In the genomic region with DNA sequence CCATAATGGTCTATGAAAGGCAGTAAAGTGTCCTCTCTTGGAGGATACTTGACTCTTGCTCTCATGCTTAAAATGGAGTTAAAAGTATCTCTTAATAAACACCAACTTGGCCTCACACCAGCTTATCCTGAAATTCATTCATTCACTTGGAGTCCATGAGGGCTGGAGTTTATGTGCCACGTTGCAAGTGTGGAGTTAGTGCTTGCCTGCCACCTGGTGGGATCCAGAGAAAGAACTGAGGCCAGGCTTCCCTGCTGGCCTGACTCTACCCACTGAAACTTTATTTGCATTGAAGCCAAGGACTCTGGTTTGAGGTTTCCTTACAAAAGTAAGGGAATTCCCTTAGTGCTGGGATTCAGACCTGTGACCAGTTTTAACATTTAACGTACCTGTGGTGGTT, we compare ENCODE assay signal across 10 mouse cellular contexts. TPM values are rescaled to one million over a fixed set of nuclear protein-coding genes. Genes with fewer than 3 reads are reported as not detected.
A peak's percentile ranks its signal among the peaks of the same experiment; 100 is the strongest.
DNase-seq lines count a peak whose midpoint lies in the region; ATAC-seq and TF ChIP-seq lines count a peak whose summit lies in the region.
"Had no signal": no experiment of that assay in that cellular context is flagged by ENCODE, and none has a peak within 500 bp of the region (broad histone marks: within the 10 kb centered on the region; RNA-seq: fewer than 3 reads in every experiment).

No protein-coding gene starts in this region.

- no peaks in the 10 kb centered on the region for H3K36me3 ChIP-seq in thymus, adult 2 months (ENCODE audit: control insufficient read depth, insufficient read depth, low read length)
- H3K36me3 ChIP-seq: heart, embryonic 15.5 days; midbrain, embryonic 12.5 days had no signal

- WGBS in thymus, adult 2 months = 66% methylated on average over 2 of the region's 2 CpGs

- H3K27me3 ChIP-seq in thymus, adult 2 months (ENCODE audit: control insufficient read depth, insufficient read depth, low read length) = no peaks in the 10 kb centered on the region
- H3K27me3 ChIP-seq: heart, embryonic 15.5 days; midbrain, embryonic 12.5 days had no signal

- H3K4me1 ChIP-seq in thymus, adult 2 months (replicated peaks; ENCODE audit: control insufficient read depth, insufficient read depth, low read length) = peaks cover 9% of the 10 kb centered on the region
- H3K4me1 ChIP-seq: midbrain, embryonic 12.5 days had no signal

- no peak for TF ChIP-seq POLR2A in thymus, adult 2 months (IDR thresholded peaks at IDR 0.05; ENCODE audit: control insufficient read depth, extremely low read depth, insufficient read depth, low read length, poor library complexity)

- no peak for TF ChIP-seq CTCF in thymus, adult 2 months (IDR thresholded peaks at IDR 0.05; ENCODE audit: borderline replicate concordance, control insufficient read depth, extremely low read depth, insufficient read depth, low read length, poor library complexity)

- no peak overlapping the region for H3K27ac ChIP-seq in thymus, adult 2 months (ENCODE audit: control insufficient read depth, insufficient read depth, low read length)
- H3K27ac ChIP-seq: heart, embryonic 15.5 days; midbrain, embryonic 12.5 days had no signal

- intact Hi-C loops in heart, postnatal 25 days (cut with DNase I) = loop anchor here (1.0 to 10.0 kb wide), 5 partner anchors 38 to 436 kb away; partner anchors contain the start of gene Wsb1
- intact Hi-C loops in heart, postnatal 10 days (cut with DNase I) = loop anchor here (1.0 to 5.0 kb wide), 4 partner anchors 38 to 323 kb away; no protein-coding TSS in a partner anchor

- peak; percentile 93 for DNase-seq in heart, adult 11 months
- no peak for DNase-seq in heart, postnatal 25 days (ENCODE audit: low spot score)
- DNase-seq in thymus, postnatal 0 days (ENCODE audit: low spot score) = peak; percentile 26
- DNase-seq in thymus, adult 2 months = no peak
- DNase-seq in heart, postnatal 10 days = peak; percentile 71 to 76
- DNase-seq in lung, postnatal 36 days = peak; percentile 79
- DNase-seq in yolk sac, embryonic 10.5 days (ENCODE audit: low spot score) = no peak

- no peak for ATAC-seq in erythroblast, adult 5-6 weeks (replicated peaks; ENCODE audit: low FRiP score, poor library complexity, severe bottlenecking)

- no peak overlapping the region for H3K4me3 ChIP-seq in thymus, adult 2 months (ENCODE audit: control insufficient read depth, insufficient read depth, low read length)
- H3K4me3 ChIP-seq: heart, embryonic 15.5 days; midbrain, embryonic 12.5 days had no signal

RNA-seq across cellular contexts. Expression of gene Gm9964, which starts 6.2 kb away (rescaled TPM):
- total RNA-seq in heart, postnatal 25 days (2021) = not detected
- 0.20 TPM in 1 of 2 replicates, not detected in the other for polyA plus RNA-seq in thymus, postnatal 0 days (2015; fragmentation: Nextera tagmentation; extraction: Ambion mirVana)
- not detected in 2 replicates for polyA plus RNA-seq in thymus, adult 2 months (2012; rRNA removed)
- total RNA-seq in heart, postnatal 10 days (2021) = under 1 TPM in 1 of 2 experiments, not detected in 1; 0.37 TPM
- not detected in 2 replicates for total RNA-seq in erythroblast, adult 5-6 weeks (2015; ENCODE audit: low replicate concordance)
- not detected in 2 replicates for total RNA-seq in erythroblast, adult 5-6 weeks (2017; ENCODE audit: low replicate concordance)
- polyA plus RNA-seq: heart, embryonic 15.5 days; midbrain, embryonic 12.5 days had no signal

RNA-seq across cellular contexts. Expression of gene Wsb1, which starts 36.0 kb away (rescaled TPM):
- total RNA-seq in heart, postnatal 25 days (2021) = 10 to 100 TPM; 13.4 to 17.8 TPM
- 116 and 122 TPM in 2 replicates for polyA plus RNA-seq in thymus, postnatal 0 days (2015; fragmentation: Nextera tagmentation; extraction: Ambion mirVana)
- polyA plus RNA-seq in thymus, adult 2 months (2012; rRNA removed) = 87.5 and 102 TPM in 2 replicates
- 10 to 100 TPM; 40.9 to 48.5 TPM for total RNA-seq in heart, postnatal 10 days (2021)
- total RNA-seq in erythroblast, adult 5-6 weeks (2015; ENCODE audit: low replicate concordance) = 41.7 and 48.3 TPM in 2 replicates
- total RNA-seq in erythroblast, adult 5-6 weeks (2017; ENCODE audit: low replicate concordance) = 31.8 and 41.7 TPM in 2 replicates

RNA-seq across cellular contexts. Expression of gene Nf1, which starts 49.0 kb away (rescaled TPM):
- total RNA-seq in heart, postnatal 25 days (2021) = 10 to 100 TPM; 27.1 to 30.0 TPM
- polyA plus RNA-seq in thymus, postnatal 0 days (2015; fragmentation: Nextera tagmentation; extraction: Ambion mirVana) = 3.3 and 4.7 TPM in 2 replicates
- 6.9 and 8.2 TPM in 2 replicates for polyA plus RNA-seq in thymus, adult 2 months (2012; rRNA removed)
- total RNA-seq in heart, postnatal 10 days (2021) = 10 to 100 TPM; 37.5 to 38.6 TPM
- total RNA-seq in erythroblast, adult 5-6 weeks (2015; ENCODE audit: low replicate concordance) = 2.7 and 7.1 TPM in 2 replicates
- 2.1 and 2.5 TPM in 2 replicates for total RNA-seq in erythroblast, adult 5-6 weeks (2017; ENCODE audit: low replicate concordance)

Comparison
In these comparisons a context has a peak if more than half of its experiments do, and no peak if none do; other contexts are left out.
1. DNase-seq: peak in heart, adult 11 months (single experiment), thymus, postnatal 0 days (single experiment), heart, postnatal 10 days (2 of 2) and lung, postnatal 36 days (single experiment); none in heart, postnatal 25 days (single experiment), thymus, adult 2 months (single experiment) and yolk sac, embryonic 10.5 days (single experiment).